Mouse (Mus musculus): ENCODE results near the gene Kcnmb3. TPM values are rescaled to one million over a fixed set of nuclear protein-coding genes. Genes with fewer than 3 reads are reported as not detected.

The Kcnmb3 gene
- polyA plus RNA-seq, 2 experiments: not detected

DNA sequence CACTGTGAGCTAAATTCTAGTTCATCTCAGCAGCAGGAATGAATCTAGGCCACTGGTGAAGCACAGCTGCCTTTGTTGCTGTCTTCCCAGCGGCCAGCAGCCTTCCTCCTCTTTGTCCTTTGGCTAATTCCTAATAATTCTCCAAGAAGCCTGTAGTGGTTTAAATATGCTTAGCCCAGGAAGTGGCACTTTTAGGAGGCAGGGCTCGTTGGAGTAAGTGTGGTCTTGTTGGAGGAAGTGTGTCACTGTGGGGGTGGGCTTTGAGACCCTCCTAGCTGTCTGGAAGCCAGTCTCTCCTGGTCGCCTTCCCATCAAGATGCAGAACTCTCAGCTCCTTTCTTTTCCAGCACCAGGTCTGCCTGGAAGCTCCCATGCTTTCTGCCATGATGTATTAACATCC is 13.8 kb upstream of the Kcnmb3 start:
- no peak overlapping the region for H3K4me3 ChIP-seq (ENCODE audit: insufficient read depth in 1 of 2, low read depth in 2 of 2, low read length in 2 of 2)
- H3K4me1 ChIP-seq (replicated peaks; ENCODE audit: control insufficient read depth in 2 of 2, insufficient read depth in 2 of 2, low read length in 1 of 2): peaks cover 0 to 7% of the 10 kb centered on the region in 2 experiments; a peak in 2 of 4 replicates
- no peaks in the 10 kb centered on the region for H3K36me3 ChIP-seq (replicated peaks; ENCODE audit: control insufficient read depth, insufficient read depth, low read depth)
- no peak overlapping the region for H3K4me2 ChIP-seq (ENCODE audit: low read depth)
- TF ChIP-seq CTCF (IDR thresholded peaks at IDR 0.05; ENCODE audit: low read depth) (no peak), EP300 (IDR thresholded peaks at IDR 0.05; ENCODE audit: low read depth) (no peak)
- H3K9me3 ChIP-seq (ENCODE audit: control insufficient read depth, low read length): no peaks in the 10 kb centered on the region
- WGBS (ENCODE audit: insufficient replicate concordance): 44% methylated on average over 3 of the region's 3 CpGs
- H3K9ac ChIP-seq (replicated peaks): no peak overlapping the region
- no peak overlapping the region for H3K27ac ChIP-seq
- H3K27me3 ChIP-seq (ENCODE audit: control insufficient read depth, insufficient read depth, low read length): no peaks in the 10 kb centered on the region
- no peak for DNase-seq (ENCODE audit: low read depth in 3 of 3, low spot score in 3 of 3)
- no peak for ATAC-seq (ENCODE audit: insufficient read depth)

DNA sequence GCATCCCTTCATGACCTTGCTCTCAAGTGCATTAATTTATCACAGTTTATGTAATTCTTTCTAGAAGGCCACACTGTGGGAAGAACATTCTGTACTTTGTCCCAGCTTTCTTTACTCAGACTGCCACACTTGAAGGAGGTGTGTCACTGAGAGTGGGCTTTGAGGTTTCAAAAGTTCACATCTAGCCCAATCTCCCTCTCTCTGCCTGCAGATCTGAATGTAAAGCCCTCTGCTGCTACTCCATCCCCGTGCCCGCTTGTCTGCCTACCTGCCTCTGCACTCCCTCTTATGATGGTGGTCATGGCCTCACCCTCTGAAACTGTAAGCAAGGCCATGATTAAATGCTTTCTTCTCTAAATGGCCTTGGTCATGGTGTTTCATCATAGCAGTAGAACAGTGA is 8.3 kb upstream of the Kcnmb3 start:
- TF ChIP-seq CTCF (IDR thresholded peaks at IDR 0.05; ENCODE audit: low read depth) (no peak), EP300 (IDR thresholded peaks at IDR 0.05; ENCODE audit: low read depth) (no peak)
- Histone ChIP-seq H3K27me3 (ENCODE audit: control insufficient read depth, insufficient read depth, low read length) (no peaks in the 10 kb centered on the region), H3K27ac (no peak overlapping the region), H3K4me2 (ENCODE audit: low read depth) (no peak overlapping the region), H3K4me3 (ENCODE audit: insufficient read depth in 1 of 2, low read depth in 2 of 2, low read length in 2 of 2) (no peak overlapping the region), H3K9me3 (ENCODE audit: control insufficient read depth, low read length) (no peaks in the 10 kb centered on the region), H3K9ac (replicated peaks) (no peak overlapping the region), H3K4me1 (replicated peaks; ENCODE audit: control insufficient read depth in 2 of 2, insufficient read depth in 2 of 2, low read length in 1 of 2) (no peaks in the 10 kb centered on the region; a peak in 1 of 4 replicates), H3K36me3 (replicated peaks; ENCODE audit: control insufficient read depth, insufficient read depth, low read depth) (no peaks in the 10 kb centered on the region)
- ATAC-seq (ENCODE audit: insufficient read depth) (no peak), DNase-seq (ENCODE audit: low read depth in 3 of 3, low spot score in 3 of 3) (no peak)
- 81% methylated on average over 2 of the region's 2 CpGs for WGBS (ENCODE audit: insufficient replicate concordance)

DNA sequence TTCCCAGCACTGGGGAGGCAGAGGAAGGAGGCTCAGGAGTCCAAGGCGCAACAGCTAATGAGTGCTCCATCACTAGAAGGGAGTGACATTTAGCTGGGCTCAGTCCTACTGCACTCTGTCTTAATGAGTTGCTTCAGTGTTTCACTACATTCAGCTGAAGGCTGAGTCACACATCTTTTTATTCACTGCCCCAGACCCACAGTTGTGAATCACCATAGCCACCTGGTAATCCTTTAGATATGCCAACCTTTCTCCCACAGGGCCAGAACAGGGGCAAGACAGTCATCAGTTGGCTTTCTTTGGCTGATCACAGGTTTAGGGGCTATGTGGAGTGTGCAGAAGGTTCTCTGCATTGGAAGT is 4.7 kb upstream of the Kcnmb3 start:
- Histone ChIP-seq H3K9ac (replicated peaks) (no peak overlapping the region), H3K9me3 (ENCODE audit: control insufficient read depth, low read length) (no peaks in the 10 kb centered on the region), H3K27ac (no peak overlapping the region), H3K4me1 (replicated peaks; ENCODE audit: control insufficient read depth in 2 of 2, insufficient read depth in 2 of 2, low read length in 1 of 2) (no peaks in the 10 kb centered on the region; a peak in 1 of 4 replicates), H3K4me2 (ENCODE audit: low read depth) (no peak overlapping the region), H3K4me3 (ENCODE audit: insufficient read depth in 1 of 2, low read depth in 2 of 2, low read length in 2 of 2) (no peak overlapping the region), H3K27me3 (ENCODE audit: control insufficient read depth, insufficient read depth, low read length) (no peaks in the 10 kb centered on the region), H3K36me3 (replicated peaks; ENCODE audit: control insufficient read depth, insufficient read depth, low read depth) (no peaks in the 10 kb centered on the region)
- ATAC-seq (ENCODE audit: insufficient read depth): no peak
- WGBS (ENCODE audit: insufficient replicate concordance): 79% methylated on average over 1 of the region's 1 CpGs
- TF ChIP-seq CTCF (IDR thresholded peaks at IDR 0.05; ENCODE audit: low read depth): no peak
- no peak for TF ChIP-seq EP300 (IDR thresholded peaks at IDR 0.05; ENCODE audit: low read depth)
- no peak for DNase-seq (ENCODE audit: low read depth in 3 of 3, low spot score in 3 of 3)

DNA sequence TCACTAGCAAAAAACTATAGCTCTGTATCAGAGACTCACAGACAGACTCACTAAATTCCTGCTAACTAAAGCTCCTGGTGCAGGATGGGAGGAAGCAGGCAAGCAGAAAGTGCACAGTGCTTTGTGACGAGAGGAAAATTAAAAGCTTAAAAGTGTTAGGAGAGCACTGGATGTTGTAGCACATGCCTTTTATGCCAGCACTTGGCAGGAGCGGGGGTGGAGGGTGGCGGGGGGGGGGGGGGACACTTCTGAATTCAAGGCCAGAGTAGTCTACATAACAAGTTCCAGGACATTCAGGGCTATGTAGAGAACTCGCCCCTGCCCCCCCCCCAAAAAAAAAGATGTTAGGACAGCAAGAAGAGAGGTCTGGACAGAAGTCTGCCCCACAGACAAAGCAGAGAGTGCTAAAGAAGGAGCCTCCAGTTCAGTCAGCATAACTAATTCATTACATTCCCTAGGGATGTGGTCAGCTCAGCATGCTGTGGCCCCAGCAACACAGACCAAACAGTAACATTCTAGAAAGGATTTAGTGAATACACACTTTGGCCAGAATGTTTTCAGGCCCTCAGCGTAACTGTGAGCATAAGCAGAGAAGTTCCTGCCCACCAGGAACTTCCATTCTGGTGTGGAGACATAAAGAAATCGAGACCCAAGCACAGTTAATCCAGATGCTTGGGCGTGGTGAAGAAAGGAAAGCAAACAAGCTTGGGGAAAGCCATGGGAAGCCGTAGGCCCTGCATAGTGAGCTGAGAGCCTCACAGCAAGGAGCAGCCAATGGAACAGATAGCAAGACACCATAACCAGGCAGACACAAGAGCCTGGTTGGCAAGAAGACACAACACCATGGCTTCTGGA is 4.1 kb upstream of the Kcnmb3 start:
- H3K9ac ChIP-seq (replicated peaks): no peak overlapping the region
- TF ChIP-seq CTCF (IDR thresholded peaks at IDR 0.05; ENCODE audit: low read depth) (no peak), EP300 (IDR thresholded peaks at IDR 0.05; ENCODE audit: low read depth) (no peak)
- no peak for ATAC-seq (ENCODE audit: insufficient read depth)

DNA sequence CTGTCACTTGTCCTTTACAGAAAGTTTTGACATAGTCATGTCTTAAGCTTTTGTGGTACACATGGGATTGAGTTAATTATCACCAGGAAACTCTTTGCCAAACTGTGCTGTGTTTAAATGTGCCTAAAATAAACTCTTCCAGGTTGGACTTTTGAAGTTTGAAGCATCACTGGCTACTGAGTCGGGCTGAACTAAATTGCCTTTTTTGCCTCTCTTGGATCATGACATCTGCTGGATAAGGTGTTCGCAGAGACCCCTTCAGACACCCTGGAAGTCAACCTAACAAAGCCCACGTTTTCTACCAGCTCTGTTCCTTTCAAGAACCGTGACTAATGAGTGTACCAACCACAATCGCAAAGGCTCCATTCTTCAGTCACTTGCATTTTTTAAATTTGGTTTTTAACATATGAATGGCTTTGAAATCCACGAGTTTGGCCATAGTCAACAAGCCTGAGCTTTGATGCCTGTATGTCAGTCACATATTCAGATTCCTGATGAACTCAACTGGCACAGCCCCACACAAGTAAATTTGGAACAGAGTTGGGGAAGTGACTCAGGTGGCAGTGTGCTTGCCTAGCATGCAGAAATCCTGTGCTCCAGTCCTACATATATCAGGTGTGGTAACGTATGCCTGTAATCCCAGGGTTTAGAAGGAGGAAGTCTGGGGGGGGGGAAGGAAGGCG is 3.2 kb upstream of the Kcnmb3 start:
- H3K9me3 ChIP-seq (ENCODE audit: control insufficient read depth, low read length): no peaks in the 10 kb centered on the region
- H3K9ac ChIP-seq (replicated peaks): no peak overlapping the region
- no peaks in the 10 kb centered on the region; a peak in 1 of 4 replicates for H3K4me1 ChIP-seq (replicated peaks; ENCODE audit: control insufficient read depth in 2 of 2, insufficient read depth in 2 of 2, low read length in 1 of 2)
- DNase-seq (ENCODE audit: low read depth in 3 of 3, low spot score in 3 of 3) (no peak), ATAC-seq (ENCODE audit: insufficient read depth) (no peak)
- no peak overlapping the region for H3K4me3 ChIP-seq (ENCODE audit: insufficient read depth in 1 of 2, low read depth in 2 of 2, low read length in 2 of 2)
- H3K4me2 ChIP-seq (ENCODE audit: low read depth): no peak overlapping the region
- TF ChIP-seq EP300 (IDR thresholded peaks at IDR 0.05; ENCODE audit: low read depth): no peak
- no peaks in the 10 kb centered on the region for H3K27me3 ChIP-seq (ENCODE audit: control insufficient read depth, insufficient read depth, low read length)
- WGBS (ENCODE audit: insufficient replicate concordance): 54% methylated on average over 8 of the region's 8 CpGs
- H3K27ac ChIP-seq: no peak overlapping the region
- no peaks in the 10 kb centered on the region for H3K36me3 ChIP-seq (replicated peaks; ENCODE audit: control insufficient read depth, insufficient read depth, low read depth)

More for the DNA sequence above, 4.1 kb upstream of the Kcnmb3 start:
- no peak for DNase-seq (ENCODE audit: low read depth in 3 of 3, low spot score in 3 of 3)
- Histone ChIP-seq H3K4me3 (ENCODE audit: insufficient read depth in 1 of 2, low read depth in 2 of 2, low read length in 2 of 2) (no peak overlapping the region), H3K9me3 (ENCODE audit: control insufficient read depth, low read length) (no peaks in the 10 kb centered on the region), H3K27ac (no peak overlapping the region), H3K36me3 (replicated peaks; ENCODE audit: control insufficient read depth, insufficient read depth, low read depth) (no peaks in the 10 kb centered on the region), H3K27me3 (ENCODE audit: control insufficient read depth, insufficient read depth, low read length) (no peaks in the 10 kb centered on the region), H3K4me2 (ENCODE audit: low read depth) (no peak overlapping the region), H3K4me1 (replicated peaks; ENCODE audit: control insufficient read depth in 2 of 2, insufficient read depth in 2 of 2, low read length in 1 of 2) (no peaks in the 10 kb centered on the region; a peak in 1 of 4 replicates)
- WGBS (ENCODE audit: insufficient replicate concordance): 58% methylated on average over 8 of the region's 8 CpGs

Data from liver, embryonic 14.5 days (tissue).